Mouse (Mus musculus) ES-E14 (cell line): ENCODE measurements around the gene Tanc1.

Source experiments
- CHD2 ChIP-seq: IDR thresholded peaks from 2 replicates; pipeline ENCODE4 v1.6.1; 2014; ENCODE audit warnings: mild to moderate bottlenecking, low read depth, low read length, inconsistent platforms
- HCFC1 ChIP-seq: IDR thresholded peaks from 2 replicates; pipeline ENCODE4 v1.6.1; 2012; ENCODE audit warnings: low read length, inconsistent platforms, borderline replicate concordance; ENCODE audit not compliant: insufficient read depth
- MAFK ChIP-seq: IDR thresholded peaks from 2 replicates; pipeline ENCODE4 v1.6.1; 2014; ENCODE audit warnings: mild to moderate bottlenecking, low read depth, low read length, inconsistent platforms; ENCODE audit not compliant: insufficient read depth
- ZC3H11A ChIP-seq: IDR thresholded peaks from 2 replicates; pipeline ENCODE4 v1.6.1; 2012; ENCODE audit warnings: low read depth, mild to moderate bottlenecking, inconsistent platforms, low read length, borderline replicate concordance
- ZNF384 ChIP-seq: IDR thresholded peaks from 2 replicates; pipeline ENCODE4 v1.6.1; 2012; ENCODE audit warnings: low read depth, low read length, inconsistent platforms

DNA sequence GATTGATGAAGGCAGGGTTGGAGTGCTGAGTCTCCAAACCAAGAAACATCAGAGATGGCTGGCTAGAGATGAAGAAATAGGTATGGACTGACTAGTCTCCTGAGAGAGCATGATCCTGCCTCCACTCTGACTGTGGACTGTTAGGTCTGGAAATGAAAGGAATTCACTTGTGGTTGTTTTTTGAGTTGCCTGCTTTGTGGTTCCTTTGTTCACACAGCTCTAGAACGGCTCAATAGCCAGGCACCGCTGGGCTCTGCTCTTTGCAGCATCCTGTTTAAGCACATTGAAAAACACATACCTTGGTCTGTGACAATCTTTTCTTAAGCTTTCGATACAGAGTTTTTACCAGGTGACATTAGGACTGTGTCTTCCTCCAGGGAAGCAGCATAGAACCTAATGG is 104.6 kb downstream of the Tanc1 start:
- no peak for TF ChIP-seq ZNF384
- TF ChIP-seq HCFC1, result no peak
- TF ChIP-seq CHD2, result no peak
- TF ChIP-seq ZC3H11A, result no peak
- TF ChIP-seq MAFK, result no peak
